Mouse (Mus musculus): Measurements from ENCODE around the gene Arhgap40.

DNA sequence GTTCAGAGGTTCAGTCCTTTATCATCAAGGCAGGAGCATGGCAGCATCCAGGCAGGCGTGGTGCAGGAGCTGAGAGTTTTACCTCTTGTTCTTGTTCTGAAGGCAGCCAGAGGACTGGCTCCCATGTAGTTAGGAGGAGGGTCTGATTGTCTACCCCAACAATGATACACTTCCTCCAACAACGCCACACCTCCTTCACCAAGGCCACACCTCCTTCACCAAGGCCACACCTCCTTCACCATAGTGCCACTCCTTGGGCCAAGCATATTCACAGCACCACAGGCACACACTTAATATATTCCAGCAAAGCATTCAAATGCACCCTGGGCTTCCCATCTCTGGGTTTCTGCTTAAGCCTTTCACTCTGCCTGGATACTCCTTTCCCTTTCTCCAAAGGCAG, 32.7 kb downstream of the Arhgap40 start:
- TF ChIP-seq CTCF (IDR thresholded peaks at IDR 0.05; ENCODE audit: borderline replicate concordance, insufficient read depth, low read length) (no peak), POLR2A (IDR thresholded peaks at IDR 0.05; ENCODE audit: low read depth, low read length) (no peak)
